Mouse (Mus musculus) heart, embryonic 11.5 days (tissue): ENCODE measurements around the gene Cd47. TPM values are rescaled to one million over a fixed set of nuclear protein-coding genes. Genes with fewer than 3 reads are reported as not detected.
"Not testable (repeated sequence)": the region's sequence is repeated elsewhere in the genome, so short reads cannot be mapped to it uniquely, and the experiment has no call there.

ENCODE experiments used
- ATAC-seq: fragments of 200-750 bp; cut with Nextera tagmentation; replicated peaks from 2 replicates; pipeline ENCODE4 v1.8.0; 2017; ENCODE audit warnings: moderate library complexity; ENCODE audit not compliant: insufficient number of reproducible peaks, low FRiP score, low TSS enrichment
- H3K27ac ChIP-seq: fragments of 300-500 bp; sonication (generic); 2 replicates; pipeline ENCODE4 v1.5.1; 2014; ENCODE audit warnings: mild to moderate bottlenecking, low read depth, low read length
- H3K27me3 ChIP-seq: fragments of 300-500 bp; sonication (generic); 2 replicates; pipeline ENCODE4 v1.6.1; 2014; ENCODE audit warnings: mild to moderate bottlenecking, low read length, mixed read lengths; ENCODE audit not compliant: control insufficient read depth, insufficient read depth
- H3K36me3 ChIP-seq: fragments of 300-500 bp; sonication (generic); 2 replicates; pipeline ENCODE4 v1.6.1; 2014; ENCODE audit warnings: mild to moderate bottlenecking, low read length, moderate library complexity, mixed read lengths; ENCODE audit not compliant: control insufficient read depth, insufficient read depth
- H3K4me1 ChIP-seq: fragments of 300-500 bp; sonication (generic); 2 replicates; pipeline ENCODE4 v1.6.1; 2014; ENCODE audit warnings: low read length; ENCODE audit not compliant: control insufficient read depth, insufficient read depth
- H3K4me2 ChIP-seq: fragments of 300-500 bp; sonication (generic); 2 replicates; pipeline ENCODE4 v1.6.1; 2014; ENCODE audit warnings: mild to moderate bottlenecking, moderate library complexity
- H3K4me3 ChIP-seq: fragments of 300-500 bp; sonication (generic); 2 replicates; pipeline ENCODE4 v1.5.1; 2014; ENCODE audit warnings: low read depth, low read length
- H3K9ac ChIP-seq: fragments of 300-500 bp; sonication (generic); 2 replicates; pipeline ENCODE4 v1.6.1; 2014; ENCODE audit warnings: mild to moderate bottlenecking, low read depth, low read length, moderate library complexity
- H3K9me3 ChIP-seq: fragments of 300-500 bp; sonication (generic); replicated peaks from 2 replicates; pipeline ENCODE4 v1.6.1; 2016; ENCODE audit warnings: low read length; ENCODE audit not compliant: control insufficient read depth
- WGBS: fragments of 180-500 bp; shearing (Covaris S2); extraction: QIAGEN DNeasy Blood & Tissue Kit; methylation state at CpG from one replicate; pipeline ENCODE4 v1.1.7; 2014; ENCODE audit not compliant: insufficient replicate concordance; 5-methylcytosine and 5-hydroxymethylcytosine counted together
- polyA plus RNA-seq: library from polyadenylated mRNA; unstranded; fragments of >200 nt; fragmentation: Nextera tagmentation; extraction: Ambion mirVana; gene quantifications from 2 replicates; pipeline ENCODE4 v1.2.1, GENCODE M21; 2014

The Cd47 gene
- polyA plus RNA-seq, 1 experiment from 2014 or later: 58.5 TPM

- Histone ChIP-seq H3K4me3 (no peak overlapping the region), H3K9ac (no peak overlapping the region), H3K4me2 (no peak overlapping the region), H3K9me3 (no peaks in the 10 kb centered on the region), H3K36me3 (no peaks in the 10 kb centered on the region), H3K27me3 (no peaks in the 10 kb centered on the region), H3K4me1 (no peaks in the 10 kb centered on the region), H3K27ac (no peak overlapping the region)
- 73% methylated on average over 2 of the region's 2 CpGs for WGBS
- ATAC-seq: no peak
Observed at GRCm38 (mm10) chr16:49811897-49812296, 11.6 kb downstream of the Cd47 start.

DNA sequence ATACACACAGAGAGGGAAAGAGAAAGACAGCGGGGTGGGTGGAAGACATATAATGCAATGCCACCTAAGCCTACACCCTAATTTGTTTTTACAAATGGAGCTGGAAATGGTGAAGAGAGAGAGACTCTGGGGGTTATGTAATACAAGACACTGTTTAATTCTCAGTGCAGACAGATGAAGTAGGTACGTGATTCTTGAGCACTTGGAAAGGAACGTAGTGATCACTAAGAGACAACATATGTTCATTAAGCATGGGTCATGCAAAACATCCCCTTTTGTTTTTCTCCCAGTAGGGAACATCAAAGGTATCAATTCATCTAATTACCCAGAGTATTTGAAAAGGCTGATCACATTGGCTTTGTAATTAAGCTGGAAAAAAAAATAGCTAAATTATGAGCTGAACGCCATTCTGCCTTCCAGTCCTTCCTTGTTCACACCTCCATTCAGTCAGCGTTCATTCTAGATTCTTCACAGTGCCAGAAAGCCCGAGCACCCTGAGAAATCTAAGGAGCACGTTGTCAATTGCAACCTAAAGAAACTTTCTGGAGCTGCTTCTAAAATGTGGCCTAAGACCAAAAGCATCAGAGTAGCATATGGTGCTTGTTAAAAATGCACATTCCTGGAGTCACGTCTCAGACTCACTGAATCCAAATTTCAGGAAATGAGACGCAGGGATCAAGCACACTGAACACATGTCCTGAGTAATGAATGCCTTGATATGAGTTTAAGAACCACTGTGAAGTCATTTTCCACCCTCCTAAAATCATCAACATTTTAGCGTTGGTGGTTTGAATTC lies 12.7 kb downstream of the Cd47 start:
- ATAC-seq: no peak
- Histone ChIP-seq H3K4me1 (no peaks in the 10 kb centered on the region), H3K27ac (no peak overlapping the region), H3K4me2 (no peak overlapping the region), H3K9me3 (no peaks in the 10 kb centered on the region), H3K27me3 (no peaks in the 10 kb centered on the region), H3K36me3 (no peaks in the 10 kb centered on the region), H3K4me3 (no peak overlapping the region), H3K9ac (no peak overlapping the region)
- WGBS: 79% methylated on average over 10 of the region's 10 CpGs

DNA sequence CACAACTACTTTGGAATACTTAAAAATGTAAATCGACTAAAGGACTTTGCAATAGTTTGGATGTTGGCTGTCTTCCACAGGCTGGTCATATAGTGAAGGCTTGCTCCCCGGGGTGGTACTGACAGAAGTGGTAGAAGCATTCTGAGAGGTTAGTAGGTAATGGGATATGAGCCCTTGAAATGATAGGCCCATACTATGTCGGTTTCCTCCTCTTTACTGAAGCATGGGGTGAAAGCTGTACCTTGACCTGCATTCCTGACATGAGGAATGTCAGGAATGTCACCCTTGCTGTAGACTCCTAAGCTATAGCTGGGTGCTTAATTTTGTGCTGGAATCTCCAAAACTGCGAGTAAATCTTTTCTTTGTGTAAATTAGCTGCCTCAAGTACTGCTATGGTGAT lies 14.1 kb downstream of the Cd47 start:
- ATAC-seq: no peak
- WGBS: 67% methylated on average over 4 of the region's 4 CpGs

GRCm38 (mm10) chr16:49816889-49817288 lies 16.6 kb downstream of the Cd47 start:
- 86% methylated on average over 3 of the region's 3 CpGs for WGBS
- H3K27ac ChIP-seq: no peak overlapping the region
- H3K9ac ChIP-seq: no peak overlapping the region
- no peaks in the 10 kb centered on the region for H3K27me3 ChIP-seq
- no peak for ATAC-seq
- no peak overlapping the region for H3K4me3 ChIP-seq
- no peaks in the 10 kb centered on the region for H3K9me3 ChIP-seq
- H3K36me3 ChIP-seq: no peaks in the 10 kb centered on the region
- no peaks in the 10 kb centered on the region for H3K4me1 ChIP-seq
- H3K4me2 ChIP-seq: no peak overlapping the region

More for the DNA sequence above, 14.1 kb downstream of the Cd47 start:
- no peaks in the 10 kb centered on the region for H3K36me3 ChIP-seq
- H3K4me1 ChIP-seq: no peaks in the 10 kb centered on the region
- H3K4me3 ChIP-seq: no peak overlapping the region
- H3K4me2 ChIP-seq: no peak overlapping the region
- H3K9me3 ChIP-seq: no peaks in the 10 kb centered on the region
- no peaks in the 10 kb centered on the region for H3K27me3 ChIP-seq
- H3K9ac ChIP-seq: no peak overlapping the region
- no peak overlapping the region for H3K27ac ChIP-seq

- no peaks in the 10 kb centered on the region for H3K9me3 ChIP-seq
- no peak overlapping the region for H3K9ac ChIP-seq
- no peak overlapping the region for H3K4me2 ChIP-seq
- no peak overlapping the region for H3K27ac ChIP-seq
- no peaks in the 10 kb centered on the region for H3K36me3 ChIP-seq
- H3K4me3 ChIP-seq: no peak overlapping the region
- H3K4me1 ChIP-seq: no peaks in the 10 kb centered on the region
- no peak for ATAC-seq
- WGBS: 57% methylated on average over 5 of the region's 5 CpGs
- H3K27me3 ChIP-seq: no peaks in the 10 kb centered on the region
Observed at GRCm38 (mm10) chr16:49818146-49818545, 17.8 kb downstream of the Cd47 start.

GRCm38 (mm10) chr16:49818627-49819026 lies 18.3 kb downstream of the Cd47 start:
- WGBS: 46% methylated on average over 6 of the region's 6 CpGs
- ATAC-seq: no peak
- no peak overlapping the region for H3K4me2 ChIP-seq
- no peaks in the 10 kb centered on the region for H3K9me3 ChIP-seq
- H3K36me3 ChIP-seq: no peaks in the 10 kb centered on the region
- no peak overlapping the region for H3K9ac ChIP-seq
- no peak overlapping the region for H3K4me3 ChIP-seq
- H3K4me1 ChIP-seq: no peaks in the 10 kb centered on the region
- H3K27me3 ChIP-seq: no peaks in the 10 kb centered on the region
- no peak overlapping the region for H3K27ac ChIP-seq

GRCm38 (mm10) chr16:49819494-49819893 lies 19.2 kb downstream of the Cd47 start:
- H3K27ac ChIP-seq: no peak overlapping the region
- WGBS: 77% methylated on average over 3 of the region's 3 CpGs
- H3K4me3 ChIP-seq: no peak overlapping the region
- H3K4me1 ChIP-seq: no peaks in the 10 kb centered on the region
- no peaks in the 10 kb centered on the region for H3K36me3 ChIP-seq
- H3K27me3 ChIP-seq: no peaks in the 10 kb centered on the region
- no peak for ATAC-seq
- no peaks in the 10 kb centered on the region for H3K9me3 ChIP-seq
- H3K9ac ChIP-seq: no peak overlapping the region
- no peak overlapping the region for H3K4me2 ChIP-seq

DNA sequence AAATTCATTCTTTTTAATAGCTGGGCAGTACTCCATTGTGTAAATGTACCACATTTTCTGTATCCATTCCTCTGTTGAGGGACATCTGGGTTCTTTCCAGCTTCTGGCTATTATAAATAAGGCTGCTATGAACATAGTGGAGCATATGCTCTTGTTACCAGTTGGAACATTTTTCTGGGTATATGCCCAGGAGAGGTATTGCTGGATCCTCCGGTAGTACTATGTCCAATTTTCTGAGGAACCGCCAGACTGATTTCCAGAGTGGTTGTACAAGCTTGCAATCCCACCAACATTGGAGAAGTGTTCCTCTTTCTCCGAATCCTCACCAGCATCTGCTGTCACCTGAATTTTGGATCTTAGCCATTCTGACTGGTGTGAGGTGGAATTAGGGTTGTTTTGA lies 30.6 kb downstream of the Cd47 start:
- H3K4me2 ChIP-seq, ATAC-seq, H3K36me3 ChIP-seq, H3K27me3 ChIP-seq, H3K27ac ChIP-seq, H3K4me3 ChIP-seq, H3K4me1 ChIP-seq, H3K9ac ChIP-seq, H3K9me3 ChIP-seq: not testable (repeated sequence)
- WGBS: 96% methylated on average over 3 of the region's 3 CpGs

DNA sequence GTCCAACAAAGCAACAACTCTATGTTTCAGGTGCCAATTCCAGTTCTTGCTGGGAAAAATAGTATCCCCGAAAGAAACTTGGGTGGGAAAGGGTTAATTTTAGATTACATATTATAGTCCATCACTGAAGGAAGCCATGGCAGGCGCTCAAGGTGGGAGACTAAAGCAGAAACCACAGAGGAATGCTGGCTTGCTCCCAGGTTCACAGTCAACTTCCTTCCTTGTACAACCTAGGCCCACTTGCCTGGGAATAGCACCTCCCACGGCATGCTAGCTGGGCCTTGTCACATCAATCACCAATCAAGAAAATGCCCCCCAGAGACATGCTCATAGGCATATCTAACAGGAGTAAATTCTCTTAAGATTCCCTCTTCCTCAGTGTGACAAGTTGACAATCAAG lies 32.0 kb downstream of the Cd47 start:
- 74% methylated on average over 3 of the region's 3 CpGs for WGBS
- Histone ChIP-seq H3K27me3 (no peaks in the 10 kb centered on the region), H3K4me2 (no peak overlapping the region), H3K36me3 (no peaks in the 10 kb centered on the region), H3K27ac (no peak overlapping the region), H3K4me3 (no peak overlapping the region), H3K9me3 (no peaks in the 10 kb centered on the region), H3K4me1 (no peaks in the 10 kb centered on the region), H3K9ac (no peak overlapping the region)
- no peak for ATAC-seq
